Mouse (Mus musculus): ENCODE data around the gene Neil1. TPM values are rescaled to one million over a fixed set of nuclear protein-coding genes. Genes with fewer than 3 reads are reported as not detected.
A peak's percentile ranks its signal among the peaks of the same experiment; 100 is the strongest.

Neil1 gene
- total and polyA plus RNA-seq, 2 experiments = 4.0 to 7.2 TPM

GRCm38 (mm10) chr9:57138507-57138906 lies 9.6 kb downstream of the Neil1 start:
- no peak for DNase-seq (ENCODE audit: extremely low read depth, low read depth, low spot score)
- H3K4me1 ChIP-seq (ENCODE audit: control insufficient read depth, insufficient read depth, low read length) = no peaks in the 10 kb centered on the region
- H3K27ac ChIP-seq (replicated peaks; ENCODE audit: insufficient read depth, low read depth, low read length) = no peak overlapping the region
- TF ChIP-seq CTCF (IDR thresholded peaks at IDR 0.05; ENCODE audit: low read depth, low read length) = no peak
- H3K36me3 ChIP-seq (ENCODE audit: control insufficient read depth, insufficient read depth, low read length) = peaks cover 5% of the 10 kb centered on the region; the same call in 1 of the 2 replicates
- H3K27me3 ChIP-seq (ENCODE audit: control insufficient read depth, insufficient read depth, low read length) = no peaks in the 10 kb centered on the region
- no peak overlapping the region for H3K4me3 ChIP-seq (ENCODE audit: insufficient read depth, low read depth, low read length)
- H3K9ac ChIP-seq (ENCODE audit: low read depth, low read length) = no peak overlapping the region
- whole genome bisulfite sequencing = 95% methylated on average over 6 of the region's 6 CpGs
- no peaks in the 10 kb centered on the region for H3K79me2 ChIP-seq (ENCODE audit: control insufficient read depth, insufficient read depth, low read length)

- Histone ChIP-seq H3K27me3 (ENCODE audit: control insufficient read depth, insufficient read depth, low read length) (no peaks in the 10 kb centered on the region), H3K4me1 (ENCODE audit: control insufficient read depth, insufficient read depth, low read length) (no peaks in the 10 kb centered on the region), H3K27ac (replicated peaks; ENCODE audit: insufficient read depth, low read depth, low read length) (no peak overlapping the region), H3K36me3 (ENCODE audit: control insufficient read depth, insufficient read depth, low read length) (peaks cover 5% of the 10 kb centered on the region; the same call in 1 of the 2 replicates), H3K79me2 (ENCODE audit: control insufficient read depth, insufficient read depth, low read length) (no peaks in the 10 kb centered on the region), H3K9ac (ENCODE audit: low read depth, low read length) (no peak overlapping the region), H3K4me3 (ENCODE audit: insufficient read depth, low read depth, low read length) (no peak overlapping the region)
- DNase-seq (ENCODE audit: extremely low read depth, low read depth, low spot score) = no peak
- TF ChIP-seq CTCF (IDR thresholded peaks at IDR 0.05; ENCODE audit: low read depth, low read length) = no peak
- TF ChIP-seq POLR2A (IDR thresholded peaks at IDR 0.05; ENCODE audit: extremely low read depth, insufficient read depth, low read length) = no peak
- 89% methylated on average over 9 of the region's 9 CpGs for WGBS
These were observed 10.3 kb downstream of the Neil1 start for GRCm38 (mm10) chr9:57137777-57138176.

- Histone ChIP-seq H3K79me2 (ENCODE audit: control insufficient read depth, insufficient read depth, low read length) (no peaks in the 10 kb centered on the region), H3K9ac (ENCODE audit: low read depth, low read length) (no peak overlapping the region), H3K27me3 (ENCODE audit: control insufficient read depth, insufficient read depth, low read length) (no peaks in the 10 kb centered on the region), H3K4me1 (ENCODE audit: control insufficient read depth, insufficient read depth, low read length) (no peaks in the 10 kb centered on the region), H3K27ac (replicated peaks; ENCODE audit: insufficient read depth, low read depth, low read length) (no peak overlapping the region), H3K4me3 (ENCODE audit: insufficient read depth, low read depth, low read length) (no peak overlapping the region), H3K36me3 (ENCODE audit: control insufficient read depth, insufficient read depth, low read length) (peaks cover 5% of the 10 kb centered on the region; the same call in 1 of the 2 replicates)
- DNase-seq (ENCODE audit: extremely low read depth, low read depth, low spot score) = no peak
- 89% methylated on average over 6 of the region's 6 CpGs for WGBS
- TF ChIP-seq CTCF (IDR thresholded peaks at IDR 0.05; ENCODE audit: low read depth, low read length) = no peak
- no peak for TF ChIP-seq POLR2A (IDR thresholded peaks at IDR 0.05; ENCODE audit: extremely low read depth, insufficient read depth, low read length)
These were observed 10.9 kb downstream of the Neil1 start for GRCm38 (mm10) chr9:57137246-57137645.

GRCm38 (mm10) chr9:57130577-57131433 lies 17.3 kb downstream of the Neil1 start, which contains the start of gene Man2c1:
Man2c1 (plus strand) TSS chr9:57130690.
- Histone ChIP-seq H3K4me3 (ENCODE audit: insufficient read depth, low read depth, low read length) (peak within 1 kb of the TSS; percentile 88), H3K9ac (ENCODE audit: low read depth, low read length) (peak within 1 kb of the TSS; percentile 92), H3K36me3 (ENCODE audit: control insufficient read depth, insufficient read depth, low read length) (peaks cover 19% of the 10 kb centered on the region), H3K4me1 (ENCODE audit: control insufficient read depth, insufficient read depth, low read length) (0 out of 2 replicates have a peak, but pooled peaks cover 3% of the 10 kb centered on the region), H3K79me2 (ENCODE audit: control insufficient read depth, insufficient read depth, low read length) (no peaks in the 10 kb centered on the region), H3K27me3 (ENCODE audit: control insufficient read depth, insufficient read depth, low read length) (no peaks in the 10 kb centered on the region), H3K27ac (replicated peaks; ENCODE audit: insufficient read depth, low read depth, low read length) (peak within 1 kb of the TSS; percentile 89)
- peak; percentile 82 for TF ChIP-seq CTCF (IDR thresholded peaks at IDR 0.05; ENCODE audit: low read depth, low read length)
- TF ChIP-seq POLR2A (IDR thresholded peaks at IDR 0.05; ENCODE audit: extremely low read depth, insufficient read depth, low read length) = peak; percentile 78
- peak; percentile 89 for DNase-seq (ENCODE audit: extremely low read depth, low read depth, low spot score)
- under 1% methylated on average over 58 of the region's 58 CpGs for WGBS

GRCm38 (mm10) chr9:57129641-57130040 lies 18.5 kb downstream of the Neil1 start:
- no peaks in the 10 kb centered on the region for H3K79me2 ChIP-seq (ENCODE audit: control insufficient read depth, insufficient read depth, low read length)
- no peaks in the 10 kb centered on the region for H3K27me3 ChIP-seq (ENCODE audit: control insufficient read depth, insufficient read depth, low read length)
- H3K4me1 ChIP-seq (ENCODE audit: control insufficient read depth, insufficient read depth, low read length) = 0 out of 2 replicates have a peak, but pooled peaks cover 3% of the 10 kb centered on the region
- no peak overlapping the region for H3K27ac ChIP-seq (replicated peaks; ENCODE audit: insufficient read depth, low read depth, low read length)
- peaks cover 26% of the 10 kb centered on the region for H3K36me3 ChIP-seq (ENCODE audit: control insufficient read depth, insufficient read depth, low read length)
- peak; percentile 17 for DNase-seq (ENCODE audit: extremely low read depth, low read depth, low spot score)
- TF ChIP-seq POLR2A (IDR thresholded peaks at IDR 0.05; ENCODE audit: extremely low read depth, insufficient read depth, low read length) (no peak), CTCF (IDR thresholded peaks at IDR 0.05; ENCODE audit: low read depth, low read length) (no peak)
- no peak overlapping the region for H3K9ac ChIP-seq (ENCODE audit: low read depth, low read length)
- no peak overlapping the region for H3K4me3 ChIP-seq (ENCODE audit: insufficient read depth, low read depth, low read length)

- no peak overlapping the region for H3K9ac ChIP-seq (ENCODE audit: low read depth, low read length)
- H3K27ac ChIP-seq (replicated peaks; ENCODE audit: insufficient read depth, low read depth, low read length) = no peak overlapping the region
- H3K4me3 ChIP-seq (ENCODE audit: insufficient read depth, low read depth, low read length) = no peak overlapping the region
- H3K27me3 ChIP-seq (ENCODE audit: control insufficient read depth, insufficient read depth, low read length) = no peaks in the 10 kb centered on the region
- 90% methylated on average over 13 of the region's 13 CpGs for WGBS
- no peak for DNase-seq (ENCODE audit: extremely low read depth, low read depth, low spot score)
- TF ChIP-seq POLR2A (IDR thresholded peaks at IDR 0.05; ENCODE audit: extremely low read depth, insufficient read depth, low read length) = no peak
- no peak for TF ChIP-seq CTCF (IDR thresholded peaks at IDR 0.05; ENCODE audit: low read depth, low read length)
- no peaks in the 10 kb centered on the region for H3K4me1 ChIP-seq (ENCODE audit: control insufficient read depth, insufficient read depth, low read length)
- H3K36me3 ChIP-seq (ENCODE audit: control insufficient read depth, insufficient read depth, low read length) = peaks cover 65% of the 10 kb centered on the region
- no peaks in the 10 kb centered on the region; the same call in 1 of the 2 replicates for H3K79me2 ChIP-seq (ENCODE audit: control insufficient read depth, insufficient read depth, low read length)
These were observed 30.8 kb downstream of the Neil1 start for GRCm38 (mm10) chr9:57117261-57117755.

Other genes starting within 250 kb of the Neil1 start
- gene Snx33, start 219.9 kb downstream of the Neil1 start, total RNA-seq (2014; rRNA removed) = 7.6 and 8.8 TPM in 2 replicates
- gene Snx33, start 219.9 kb downstream of the Neil1 start, polyA plus RNA-seq (2012; rRNA removed) = 8.9 and 10.5 TPM in 2 replicates
- gene Imp3, start 210.8 kb downstream of the Neil1 start, total RNA-seq (2014; rRNA removed) = 35.8 and 45.6 TPM in 2 replicates
- 145 and 151 TPM in 2 replicates for gene Imp3, start 210.8 kb downstream of the Neil1 start, polyA plus RNA-seq (2012; rRNA removed)
- gene Snupn, start 197.4 kb downstream of the Neil1 start, total RNA-seq (2014; rRNA removed) = 7.2 and 8.4 TPM in 2 replicates
- 3.7 and 4.2 TPM in 2 replicates for gene Snupn, start 197.4 kb downstream of the Neil1 start, polyA plus RNA-seq (2012; rRNA removed)
- gene Ptpn9, start 153.4 kb downstream of the Neil1 start, total RNA-seq (2014; rRNA removed) = 6.5 and 8.2 TPM in 2 replicates
- 10.6 and 12.4 TPM in 2 replicates for gene Ptpn9, start 153.4 kb downstream of the Neil1 start, polyA plus RNA-seq (2012; rRNA removed)
- gene Sin3a, start 76.3 kb downstream of the Neil1 start, total RNA-seq (2014; rRNA removed) = 15.1 and 17.9 TPM in 2 replicates
- 34.6 and 35.9 TPM in 2 replicates for gene Sin3a, start 76.3 kb downstream of the Neil1 start, polyA plus RNA-seq (2012; rRNA removed)
- 25.8 and 28.1 TPM in 2 replicates for gene Man2c1, start 17.6 kb downstream of the Neil1 start, total RNA-seq (2014; rRNA removed)
- gene Man2c1, start 17.6 kb downstream of the Neil1 start, polyA plus RNA-seq (2012; rRNA removed) = 67.1 and 122 TPM in 2 replicates
- 22.7 and 23.6 TPM in 2 replicates for gene Commd4, start 10.0 kb upstream of the Neil1 start, total RNA-seq (2014; rRNA removed)
- 73.5 and 86.9 TPM in 2 replicates for gene Commd4, start 10.0 kb upstream of the Neil1 start, polyA plus RNA-seq (2012; rRNA removed)
- not detected in 2 replicates for gene Trcg1, start 88.3 kb upstream of the Neil1 start, total RNA-seq (2014; rRNA removed)
- not detected in 2 replicates for gene Trcg1, start 88.3 kb upstream of the Neil1 start, polyA plus RNA-seq (2012; rRNA removed)
- gene 1700017B05Rik, start 114.3 kb upstream of the Neil1 start, total RNA-seq (2014; rRNA removed) = 1.7 and 4.4 TPM in 2 replicates
- 4.9 and 6.3 TPM in 2 replicates for gene 1700017B05Rik, start 114.3 kb upstream of the Neil1 start, polyA plus RNA-seq (2012; rRNA removed)

All from liver, adult 2 months (tissue).